Mouse (Mus musculus) retina, postnatal 7 days (tissue): ENCODE results near the gene Ttll4.

Experiments
- DNase-seq: peaks from one replicate; pipeline ENCODE4 v3.0.0-alpha.2; 2012; ENCODE audit warnings: low read depth, low spot score

The Ttll4 gene

DNA sequence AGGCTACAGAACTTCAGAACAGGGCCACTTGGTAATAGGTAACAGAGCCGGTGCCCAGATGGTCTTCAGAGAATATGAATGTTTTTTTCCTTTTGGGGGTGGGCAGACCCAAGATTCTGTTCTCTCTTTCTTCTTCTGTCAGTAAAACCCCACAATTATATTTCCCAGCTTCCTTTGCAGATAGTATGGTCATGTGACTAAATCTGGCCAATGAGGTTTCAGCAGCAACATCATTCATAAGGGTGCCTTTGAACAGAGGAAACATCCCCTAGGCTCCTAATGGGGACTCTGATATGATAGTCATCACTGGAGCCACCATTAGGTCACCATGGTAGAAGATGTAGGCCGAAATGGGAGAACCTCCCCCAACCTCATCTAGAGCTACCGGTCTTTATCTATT is 91.3 kb downstream of the Ttll4 start:
- no peak for DNase-seq
